Mouse (Mus musculus) ES-Bruce4 (cell line): ENCODE measurements around the gene Il17d.

ENCODE experiments used
- CTCF ChIP-seq: IDR thresholded peaks from one replicate; pipeline ENCODE4 v1.8.1; 2011; ENCODE audit warnings: low read depth, low read length
- EP300 ChIP-seq: IDR thresholded peaks from 2 replicates; pipeline ENCODE4 v1.6.1; 2011; ENCODE audit warnings: low read depth, low read length; ENCODE audit not compliant: insufficient read depth

GRCm38 (mm10) chr14:57576364-57577060 lies 51.9 kb downstream of the Il17d start:
- no peak for TF ChIP-seq CTCF
- TF ChIP-seq EP300 = no peak
